Mouse (Mus musculus) stomach, postnatal 0 days (tissue): ENCODE measurements at regions not wholly inside any gene's neighbourhood (a gene's known extent, or its start where the extent isn't known, plus 50 kb on each side); places are given as distances from the start of the nearest gene placed in this dataset.

Experiments
- CTCF ChIP-seq: IDR thresholded peaks from 2 replicates; pipeline ENCODE4 v1.5.1; 2016; ENCODE audit warnings: antibody characterized with exemption, low read depth, mild to moderate bottlenecking, moderate library complexity
- EP300 ChIP-seq: optimal IDR thresholded peaks from 2 replicates; pipeline ENCODE3; 2016; ENCODE audit warnings: antibody characterized with exemption

- TF ChIP-seq EP300 (no peak), CTCF (no peak)
These were observed 162.0 kb downstream of the Jrkl start for GRCm38 (mm10) chr9:13083669-13084068.
